Mouse (Mus musculus) G1E-ER4 (cell line): Measurements from ENCODE around the gene Klhl6. TPM values are rescaled to one million over a fixed set of nuclear protein-coding genes. Genes with fewer than 3 reads are reported as not detected.

Experiments used
- GATA1 ChIP-seq: IDR thresholded peaks from one replicate; pipeline ENCODE4 v1.8.0; 2012; ENCODE audit warnings: low read length, inconsistent platforms
- polyA plus RNA-seq: library from polyadenylated mRNA; stranded (reverse); fragments of >175 nt; gene quantifications from 2 replicates; pipeline ENCODE4 v1.2.3, GENCODE M21; 2012

Gene Klhl6
- polyA plus RNA-seq, 1 experiment = 0.27 TPM

DNA sequence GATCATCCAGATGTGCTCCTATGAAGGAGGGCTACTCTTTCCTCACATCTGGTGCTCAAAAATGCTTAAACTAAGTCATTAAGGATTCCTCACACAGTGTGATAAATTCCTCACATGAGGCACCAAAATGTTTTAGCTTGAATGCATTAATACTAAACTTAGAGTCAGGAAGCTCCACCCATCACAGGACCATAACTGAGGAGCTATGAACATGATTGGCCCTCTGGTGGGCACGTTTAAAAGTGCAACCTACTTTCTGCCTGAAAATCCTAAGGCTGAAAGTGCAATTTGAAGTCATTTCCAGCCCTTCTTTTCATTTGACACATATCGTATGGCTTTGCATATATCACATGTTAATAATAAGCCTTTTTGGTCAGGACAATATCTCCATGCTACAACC lies 75.7 kb downstream of the Klhl6 start:
- TF ChIP-seq GATA1 = no peak

- no peak for TF ChIP-seq GATA1
Observed at GRCm38 (mm10) chr16:19904734-19905479, 77.9 kb downstream of the Klhl6 start.

- TF ChIP-seq GATA1 = no peak
Observed at GRCm38 (mm10) chr16:19903792-19904191, 79.0 kb downstream of the Klhl6 start.

Other genes starting within 250 kb of the Klhl6 start
- gene B3gnt5, start 222.8 kb downstream of the Klhl6 start, polyA plus RNA-seq = not detected in 2 replicates
- gene Klhl24, start 114.5 kb upstream of the Klhl6 start, polyA plus RNA-seq = 13.0 and 23.0 TPM in 2 replicates
- gene Yeats2, start 158.0 kb upstream of the Klhl6 start, polyA plus RNA-seq = 34.2 and 47.6 TPM in 2 replicates